Mouse (Mus musculus): Measurements from ENCODE around the gene Kat7.
A peak's percentile ranks its signal among the peaks of the same experiment; 100 is the strongest.

Kat7 gene

GRCm38 (mm10) chr11:95291998-95292397, 18.0 kb downstream of the Kat7 start:
- DNase-seq (ENCODE audit: low read depth in 1 of 2, low spot score in 2 of 2) = peak; percentile 10 to 13

GRCm38 (mm10) chr11:95282331-95282730, 27.7 kb downstream of the Kat7 start:
- DNase-seq (ENCODE audit: low read depth in 1 of 2, low spot score in 2 of 2) = no peak

GRCm38 (mm10) chr11:95279061-95279659, 30.9 kb downstream of the Kat7 start:
- no peak for DNase-seq (ENCODE audit: low read depth in 1 of 2, low spot score in 2 of 2)

DNA sequence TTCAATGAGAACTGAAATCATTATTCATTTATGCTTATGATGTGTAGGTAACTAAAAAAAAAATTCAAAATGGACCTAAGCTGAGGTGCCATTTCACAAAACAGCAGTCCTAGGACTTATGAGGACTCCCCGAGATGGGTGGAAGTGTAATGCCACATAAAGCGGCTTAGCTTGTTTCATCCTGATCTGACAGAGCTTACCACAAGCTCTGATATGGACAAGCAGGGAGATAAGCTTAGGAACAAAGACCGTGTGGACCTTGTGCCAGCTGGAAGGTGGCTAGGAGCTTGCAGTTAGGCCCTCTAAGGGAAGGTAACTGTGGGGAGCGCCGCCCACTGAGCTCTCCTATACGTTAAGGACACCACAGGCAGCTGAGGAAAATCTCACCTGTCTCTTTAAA, 34.0 kb downstream of the Kat7 start:
- no peak for DNase-seq (ENCODE audit: low read depth in 1 of 2, low spot score in 2 of 2)

DNA sequence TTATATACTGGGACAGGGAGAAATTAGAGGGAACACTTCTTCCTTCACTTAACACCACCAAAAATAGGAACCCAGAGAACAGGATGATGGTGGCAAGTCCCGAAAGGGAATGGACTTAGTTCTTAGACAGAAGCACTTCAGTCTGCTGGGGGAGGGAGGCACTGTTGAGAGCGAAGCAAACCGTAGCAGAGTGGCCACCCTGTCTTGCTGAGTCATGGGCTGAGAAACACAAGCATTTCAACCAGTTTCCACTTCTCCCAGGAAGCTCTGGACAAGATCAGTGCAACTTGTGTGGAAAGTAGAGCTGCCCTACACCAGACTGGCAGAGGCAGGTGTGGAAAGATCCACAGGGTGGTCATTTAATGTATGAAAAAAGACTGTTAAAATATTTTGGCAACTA, 35.4 kb downstream of the Kat7 start:
- no peak for DNase-seq (ENCODE audit: low read depth in 1 of 2, low spot score in 2 of 2)

GRCm38 (mm10) chr11:95273661-95274060, 36.4 kb downstream of the Kat7 start:
- DNase-seq (ENCODE audit: low read depth in 1 of 2, low spot score in 2 of 2) = no peak

DNA sequence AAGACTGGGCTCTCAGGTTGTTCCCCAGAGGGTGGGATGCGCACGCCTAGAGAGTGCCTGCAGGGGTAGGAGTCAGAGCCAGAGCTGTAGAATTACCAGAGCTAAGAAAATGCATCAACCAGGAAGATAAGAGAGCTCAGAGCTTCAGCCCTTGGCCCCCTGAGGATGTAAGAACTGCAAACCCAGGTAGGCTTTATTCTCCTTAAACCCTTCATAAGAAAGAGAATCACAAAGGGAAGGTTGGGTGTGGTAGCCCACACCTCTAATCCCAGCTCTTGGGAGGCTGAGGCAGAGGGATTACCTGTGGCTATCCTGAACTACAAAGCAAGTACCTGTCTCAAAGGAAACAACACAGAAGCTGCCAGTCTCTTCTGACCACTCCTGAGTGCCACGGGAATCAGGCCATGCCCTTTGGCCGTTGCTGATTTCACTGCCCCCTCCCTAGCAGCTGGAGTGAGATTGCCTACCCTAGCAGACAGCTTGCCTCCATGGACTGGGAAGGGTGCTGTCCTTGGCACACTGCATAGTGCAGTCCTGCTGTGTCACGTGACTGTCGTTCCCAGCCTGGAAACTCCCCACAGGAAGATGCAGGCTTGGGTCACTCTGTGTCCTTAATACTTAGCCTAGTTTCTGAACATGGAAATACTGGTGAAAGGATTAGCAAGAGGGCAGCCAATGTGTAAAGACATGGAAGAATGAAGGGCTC, 43.4 kb downstream of the Kat7 start:
- no peak for DNase-seq (ENCODE audit: low read depth in 1 of 2, low spot score in 2 of 2)

DNA sequence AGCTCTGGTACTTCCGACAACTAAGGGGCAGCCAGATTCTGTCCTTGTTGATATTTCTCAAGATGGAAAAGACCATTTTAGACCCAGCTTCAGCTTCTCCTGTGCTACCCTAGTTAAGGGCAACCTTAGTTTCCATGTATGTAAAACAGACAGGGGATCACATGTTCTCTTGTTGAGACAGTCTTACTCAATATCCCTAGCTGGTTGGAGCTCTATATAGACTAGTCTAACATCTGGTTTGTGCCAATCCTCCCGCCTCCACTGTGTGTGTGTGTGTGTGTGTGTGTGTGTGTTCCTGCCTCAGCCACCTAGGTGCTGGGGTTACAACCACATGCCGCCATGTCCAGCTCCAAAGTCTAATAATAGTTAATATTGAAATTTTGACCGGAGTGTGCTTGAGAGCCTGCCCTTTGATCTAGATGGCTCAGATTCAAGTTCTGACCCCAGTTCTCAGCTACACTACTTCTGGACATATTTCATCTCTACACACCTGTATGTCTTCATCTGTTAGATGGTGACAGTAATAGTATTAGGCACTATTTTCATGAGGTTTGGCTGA, 45.5 kb downstream of the Kat7 start:
- DNase-seq (ENCODE audit: low read depth in 1 of 2, low spot score in 2 of 2) = no peak

DNA sequence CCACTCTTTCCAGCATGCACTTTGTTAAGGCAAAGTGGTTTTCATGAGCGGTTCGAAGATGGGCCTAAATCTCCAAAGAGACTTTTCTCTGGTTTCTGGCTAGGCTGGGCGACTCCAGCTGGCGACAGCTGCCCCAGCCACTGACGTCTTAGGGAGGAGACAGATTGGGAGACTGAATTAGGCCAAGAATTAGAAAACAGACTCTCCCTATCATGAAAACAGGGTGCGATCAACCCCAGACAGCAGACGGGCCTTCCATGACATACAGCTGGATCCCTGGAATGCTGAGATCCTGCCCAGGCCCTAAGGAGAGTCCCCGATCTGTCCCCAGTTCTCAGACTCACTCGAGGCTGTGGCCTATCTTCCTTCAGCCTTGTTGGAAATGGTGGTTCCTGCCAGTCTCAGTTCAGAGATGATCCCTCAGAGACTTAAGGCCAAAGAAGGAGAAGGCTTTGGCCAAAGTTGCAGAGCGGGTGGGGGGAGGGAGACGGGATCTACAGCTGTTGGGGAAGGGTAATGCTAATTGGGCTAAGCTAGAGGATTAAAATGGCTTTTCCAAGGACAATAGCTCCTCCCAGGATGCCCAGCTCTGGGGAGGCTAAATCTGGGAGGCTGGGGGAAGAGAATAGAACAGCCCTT, 46.1 kb downstream of the Kat7 start:
- DNase-seq (ENCODE audit: low read depth in 1 of 2, low spot score in 2 of 2) = no peak

DNA sequence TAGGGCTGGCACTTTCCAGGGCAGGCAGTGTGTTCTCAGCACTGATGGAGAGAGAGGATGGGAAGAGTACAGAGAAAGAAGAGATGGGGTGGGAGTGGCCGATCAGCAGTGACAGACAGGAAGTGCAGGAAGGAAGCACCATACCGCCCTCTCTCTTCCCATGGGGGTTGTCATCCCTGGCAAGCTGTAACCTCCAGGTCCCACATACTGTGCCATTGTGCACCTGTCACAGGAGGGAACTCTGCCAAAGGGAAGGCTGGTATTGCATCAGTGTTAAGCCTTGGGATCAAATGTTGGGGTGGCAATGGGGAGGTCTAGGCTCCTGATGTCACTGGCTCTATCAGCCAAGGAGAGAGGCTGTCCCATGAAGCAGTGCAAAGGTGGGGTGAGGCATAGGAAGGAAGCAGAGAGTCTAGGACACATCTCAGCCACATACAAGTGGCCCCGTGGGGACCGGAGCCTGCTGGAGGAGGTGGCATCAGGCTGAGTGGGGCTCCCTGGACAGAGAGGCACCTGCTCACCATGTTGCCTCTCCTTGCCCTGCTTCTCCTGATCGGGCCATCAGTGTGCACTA, 48.8 kb downstream of the Kat7 start, which contains the start of gene Tac4:
Gene Tac4 (plus strand): TSS at position 352 of the 574 bp plus-strand sequence.
- no peak for DNase-seq (ENCODE audit: low read depth in 1 of 2, low spot score in 2 of 2)

- peak; percentile 77 to 90 for DNase-seq (ENCODE audit: low read depth in 1 of 2, low spot score in 2 of 2)
These were observed 50.8 kb downstream of the Kat7 start for GRCm38 (mm10) chr11:95259088-95259849.

DNA sequence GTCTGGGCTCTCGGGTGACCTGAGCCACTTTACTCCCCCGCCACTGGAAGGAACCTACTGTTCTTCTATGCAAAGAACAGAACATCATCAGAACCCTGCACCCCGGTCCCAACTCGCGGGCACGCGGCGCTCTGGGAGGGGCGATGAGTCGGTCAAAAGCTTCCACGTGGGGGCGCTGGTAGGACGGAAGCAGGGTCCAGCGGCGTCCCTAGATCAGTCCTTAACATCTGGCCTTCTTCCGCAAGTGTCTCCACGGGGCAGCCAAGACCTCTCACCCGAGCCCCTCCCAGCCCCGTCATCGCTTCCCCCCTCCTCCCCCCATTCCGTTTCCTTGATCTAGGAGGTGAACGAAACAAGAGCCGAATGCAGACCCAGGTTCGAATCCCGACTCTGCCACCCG, 51.6 kb downstream of the Kat7 start:
- DNase-seq (ENCODE audit: low read depth in 1 of 2, low spot score in 2 of 2) = peak; percentile 48 to 76

GRCm38 (mm10) chr11:95257930-95258329, 52.1 kb downstream of the Kat7 start:
- DNase-seq (ENCODE audit: low read depth in 1 of 2, low spot score in 2 of 2) = no peak

DNA sequence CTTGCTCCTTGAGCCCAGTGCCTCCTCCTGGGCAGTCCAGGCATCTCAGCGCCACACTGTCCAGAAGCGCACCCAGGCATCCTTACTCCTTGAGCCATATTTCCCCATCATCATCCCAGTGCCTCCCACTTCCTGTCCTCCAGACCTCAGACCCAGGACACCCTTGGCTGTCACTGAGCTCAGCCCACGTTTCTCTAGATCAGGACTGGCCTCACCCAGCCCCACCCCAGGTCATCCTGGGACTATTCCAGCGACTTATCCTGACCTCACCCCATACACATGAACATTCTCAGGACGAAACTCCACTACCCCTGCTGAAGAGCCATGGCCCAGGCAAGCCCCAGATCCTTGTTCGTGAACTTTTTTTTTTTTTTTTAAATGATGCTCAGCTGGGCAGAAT, 54.3 kb downstream of the Kat7 start:
- DNase-seq (ENCODE audit: low read depth in 1 of 2, low spot score in 2 of 2) = no peak

- DNase-seq (ENCODE audit: low read depth in 1 of 2, low spot score in 2 of 2) = no peak
These were observed 55.9 kb downstream of the Kat7 start for GRCm38 (mm10) chr11:95254165-95254564.

GRCm38 (mm10) chr11:95252104-95252503, 57.9 kb downstream of the Kat7 start:
- no peak for DNase-seq (ENCODE audit: low read depth in 1 of 2, low spot score in 2 of 2)

- DNase-seq (ENCODE audit: low read depth in 1 of 2, low spot score in 2 of 2) = peak in 1 of 2 experiments; percentile 35
These were observed 58.8 kb downstream of the Kat7 start for GRCm38 (mm10) chr11:95251295-95251694.

DNA sequence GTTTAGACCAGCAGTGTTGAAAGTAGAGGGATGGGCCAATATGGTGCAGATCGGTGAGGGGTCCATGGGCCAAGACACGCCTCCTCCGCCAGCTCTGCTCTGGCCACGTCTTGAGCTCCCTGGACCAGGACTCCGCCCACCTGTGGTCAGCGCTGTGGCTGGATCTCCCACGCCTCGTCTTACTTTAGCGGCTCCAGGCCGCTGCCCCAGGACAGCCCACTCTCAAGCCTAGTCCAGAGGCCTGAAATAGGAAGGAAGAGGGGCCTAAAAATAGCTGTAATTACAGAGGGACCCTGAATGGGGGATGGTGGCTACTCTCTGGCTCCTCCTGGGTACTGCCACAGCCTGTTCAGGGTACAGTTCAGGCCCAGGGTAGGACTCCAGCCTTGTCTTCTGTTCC, 59.9 kb downstream of the Kat7 start:
- no peak for DNase-seq (ENCODE audit: low read depth in 1 of 2, low spot score in 2 of 2)

- DNase-seq (ENCODE audit: low read depth in 1 of 2, low spot score in 2 of 2) = no peak
These were observed 63.0 kb downstream of the Kat7 start for GRCm38 (mm10) chr11:95247065-95247464.

GRCm38 (mm10) chr11:95245456-95245855, 64.6 kb downstream of the Kat7 start:
- DNase-seq (ENCODE audit: low read depth in 1 of 2, low spot score in 2 of 2) = no peak

GRCm38 (mm10) chr11:95242653-95243052, 67.4 kb downstream of the Kat7 start:
- no peak for DNase-seq (ENCODE audit: low read depth in 1 of 2, low spot score in 2 of 2)
